Mouse (Mus musculus) liver (tissue): ENCODE data around the gene Olfr1446.

Experiments used
- DNase-seq: peaks from one replicate; pipeline ENCODE4 v3.0.0-alpha.2; 2020; ENCODE audit warnings: mixed read lengths

Gene Olfr1446

GRCm38 (mm10) chr19:12893424-12893823, at the start of gene Olfr1446:
Gene Olfr1446 (minus strand): TSS chr19:12893524.
- no peak for DNase-seq

- DNase-seq = no peak
These were observed 37.2 kb upstream of the Olfr1446 start, which contains the start of gene Olfr1449 for GRCm38 (mm10) chr19:12930540-12930939. Gene Olfr1449 (plus strand): TSS chr19:12930840.

GRCm38 (mm10) chr19:12924319-12924718, 31.0 kb upstream of the Olfr1446 start, which contains the start of gene Olfr1448:
Gene Olfr1448 (minus strand): TSS chr19:12924419.
- DNase-seq = no peak

DNA sequence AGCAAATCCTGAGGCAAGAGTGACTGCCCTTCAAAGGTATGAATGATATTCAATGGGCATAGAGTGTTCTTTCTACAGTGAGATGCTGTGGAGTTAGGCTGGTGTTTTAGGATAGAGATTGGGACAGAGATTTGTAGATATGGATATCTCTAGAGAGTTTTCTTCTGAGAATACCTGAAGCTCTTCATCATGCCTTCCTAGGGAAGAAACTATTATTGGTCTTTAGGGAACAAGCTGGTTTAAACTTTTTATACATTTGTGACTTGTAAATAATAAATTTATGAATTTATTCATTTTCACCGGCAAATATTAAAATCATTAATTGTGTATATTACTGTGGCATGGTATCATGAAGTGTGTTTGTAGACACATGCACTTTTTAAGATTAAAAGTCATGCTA, 10.3 kb upstream of the Olfr1446 start, which contains the start of gene Olfr1447:
Gene Olfr1447 (minus strand): TSS at position 101 of the 400 bp plus-strand sequence.
- no peak for DNase-seq

GRCm38 (mm10) chr19:12883555-12883954, 9.8 kb downstream of the Olfr1446 start, which contains the start of gene Olfr1445:
Gene Olfr1445 (plus strand): TSS chr19:12883855.
- DNase-seq = no peak

DNA sequence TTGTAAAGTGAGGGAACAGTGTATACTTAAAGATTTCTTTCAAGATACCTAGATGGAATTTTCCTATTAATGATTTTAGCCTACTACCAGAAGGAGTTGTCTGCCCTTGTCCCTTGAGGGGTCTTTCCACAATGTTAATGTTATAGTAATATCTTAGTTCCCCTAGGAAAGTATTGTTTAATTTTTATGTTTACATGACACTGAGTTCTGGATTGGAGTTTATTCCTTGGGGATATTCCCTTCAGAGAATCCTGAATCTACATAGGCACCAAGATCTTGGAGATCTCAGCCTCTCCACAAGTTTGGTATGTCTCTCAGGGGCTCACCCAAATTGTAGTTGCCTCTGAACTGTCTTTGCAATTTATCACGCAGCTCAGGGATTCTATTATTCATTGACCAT, 36.3 kb downstream of the Olfr1446 start, which contains the start of gene Olfr1444:
Gene Olfr1444 (plus strand): TSS at position 301 of the 400 bp plus-strand sequence.
- DNase-seq = no peak

DNA sequence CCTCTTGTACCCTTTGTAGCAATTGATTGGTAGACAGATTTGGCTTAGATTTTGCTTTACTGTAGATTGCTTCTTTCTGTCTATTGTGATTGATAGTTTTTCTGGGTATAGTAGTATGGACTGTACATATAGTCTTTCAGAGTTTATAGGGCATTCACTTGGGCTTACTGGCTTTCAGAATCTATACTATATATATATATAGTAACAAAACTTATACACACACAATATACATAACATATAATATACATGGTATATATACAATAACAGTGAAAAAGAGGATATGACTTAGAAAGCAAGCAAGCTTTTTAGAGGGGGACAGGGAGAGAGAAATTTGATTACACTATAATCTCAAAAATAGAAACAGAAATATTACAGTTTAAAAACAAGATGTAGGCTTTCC, 46.9 kb downstream of the Olfr1446 start, which contains the start of gene Gm5244:
Gene Gm5244 (plus strand): TSS at position 301 of the 400 bp plus-strand sequence.
- no peak for DNase-seq

GRCm38 (mm10) chr19:12838507-12838906, 54.8 kb downstream of the Olfr1446 start:
- no peak for DNase-seq
